Mouse (Mus musculus): ENCODE measurements around the gene Plekha8. TPM values are rescaled to one million over a fixed set of nuclear protein-coding genes. Genes with fewer than 3 reads are reported as not detected.

Gene Plekha8
- polyA plus RNA-seq, 1 experiment from 2014 or later = 11.8 TPM

GRCm38 (mm10) chr6:54565012-54565411 lies 29.9 kb upstream of the Plekha8 start:
- Histone ChIP-seq H3K9me3 (ENCODE audit: low read depth, low read length) (no peaks in the 10 kb centered on the region), H3K4me1 (ENCODE audit: insufficient read depth) (peaks cover 3% of the 10 kb centered on the region; the same call in 1 of the 2 replicates), H3K4me3 (ENCODE audit: low read depth, low read length) (no peak overlapping the region), H3K27me3 (ENCODE audit: insufficient read depth, low read length) (peaks cover 17% of the 10 kb centered on the region), H3K27ac (ENCODE audit: low read depth) (no peak overlapping the region), H3K36me3 (ENCODE audit: insufficient read depth) (no peaks in the 10 kb centered on the region), H3K9ac (no peak overlapping the region), H3K4me2 (peak overlapping the region; percentile 95; the same call in 1 of the 2 replicates)
- ATAC-seq (ENCODE audit: insufficient read depth) = no peak
- TF ChIP-seq CTCF (IDR thresholded peaks at IDR 0.05; ENCODE audit: low read depth) = no peak
- no peak for DNase-seq
- 52% methylated on average over 3 of the region's 3 CpGs for WGBS

GRCm38 (mm10) chr6:54565665-54566545 lies 29.0 kb upstream of the Plekha8 start, which contains the start of gene Scrn1:
Gene Scrn1, minus strand, starts transcription at chr6:54566489.
- ATAC-seq (ENCODE audit: insufficient read depth) = peak; percentile 80
- under 1% methylated on average over 60 of the region's 60 CpGs for WGBS
- Histone ChIP-seq H3K4me1 (ENCODE audit: insufficient read depth) (peaks cover 3% of the 10 kb centered on the region; the same call in 1 of the 2 replicates), H3K27ac (ENCODE audit: low read depth) (no peak within 1 kb of the TSS; the same call in 1 of the 2 replicates), H3K27me3 (ENCODE audit: insufficient read depth, low read length) (peaks cover 17% of the 10 kb centered on the region), H3K36me3 (ENCODE audit: insufficient read depth) (no peaks in the 10 kb centered on the region), H3K4me3 (ENCODE audit: low read depth, low read length) (peak within 1 kb of the TSS; percentile 48), H3K9me3 (ENCODE audit: low read depth, low read length) (no peaks in the 10 kb centered on the region), H3K9ac (peak within 1 kb of the TSS; percentile 49), H3K4me2 (peak within 1 kb of the TSS; percentile 95)
- TF ChIP-seq CTCF (IDR thresholded peaks at IDR 0.05; ENCODE audit: low read depth) = no peak
- peak; percentile 78 for DNase-seq

- DNase-seq (no peak), ATAC-seq (ENCODE audit: insufficient read depth) (peak; percentile 33; the same call in 1 of the 2 replicates)
- H3K36me3 ChIP-seq (ENCODE audit: insufficient read depth) = no peaks in the 10 kb centered on the region
- H3K4me2 ChIP-seq = peak overlapping the region; percentile 95
- 9% methylated on average over 6 of the region's 6 CpGs for WGBS
- peak overlapping the region; percentile 48 for H3K4me3 ChIP-seq (ENCODE audit: low read depth, low read length)
- H3K9ac ChIP-seq = peak overlapping the region; percentile 49; the same call in 1 of the 2 replicates
- no peak overlapping the region for H3K27ac ChIP-seq (ENCODE audit: low read depth)
- no peaks in the 10 kb centered on the region for H3K9me3 ChIP-seq (ENCODE audit: low read depth, low read length)
- no peak for TF ChIP-seq CTCF (IDR thresholded peaks at IDR 0.05; ENCODE audit: low read depth)
- peaks cover 3% of the 10 kb centered on the region; the same call in 1 of the 2 replicates for H3K4me1 ChIP-seq (ENCODE audit: insufficient read depth)
- H3K27me3 ChIP-seq (ENCODE audit: insufficient read depth, low read length) = peaks cover 17% of the 10 kb centered on the region
Observed at GRCm38 (mm10) chr6:54566546-54566919, 28.4 kb upstream of the Plekha8 start.

DNA sequence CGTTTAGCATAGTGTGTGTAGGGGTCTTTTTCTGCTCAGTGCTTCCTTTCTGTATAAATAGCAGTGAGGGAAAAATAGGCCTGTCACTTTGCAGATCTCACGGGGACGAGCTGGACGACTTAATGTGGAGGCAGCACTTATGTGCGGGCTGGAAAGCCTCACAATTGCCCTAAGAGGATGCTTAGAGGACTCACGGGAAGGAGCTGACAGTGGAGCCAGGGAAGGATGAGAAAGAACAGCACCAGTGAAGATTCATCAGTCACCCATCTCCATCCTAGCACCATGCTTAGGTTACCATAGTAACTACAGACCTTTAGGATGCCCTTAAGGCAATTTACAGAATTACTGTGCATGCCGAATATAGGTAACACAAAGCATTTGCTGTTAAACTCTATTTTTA lies 25.1 kb upstream of the Plekha8 start:
- WGBS = 44% methylated on average over 7 of the region's 7 CpGs
- H3K27me3 ChIP-seq (ENCODE audit: insufficient read depth, low read length) = peaks cover 17% of the 10 kb centered on the region
- no peak overlapping the region for H3K4me2 ChIP-seq
- peaks cover 3% of the 10 kb centered on the region; the same call in 1 of the 2 replicates for H3K4me1 ChIP-seq (ENCODE audit: insufficient read depth)
- H3K4me3 ChIP-seq (ENCODE audit: low read depth, low read length) = no peak overlapping the region
- no peak for ATAC-seq (ENCODE audit: insufficient read depth)
- no peak for TF ChIP-seq CTCF (IDR thresholded peaks at IDR 0.05; ENCODE audit: low read depth)
- H3K27ac ChIP-seq (ENCODE audit: low read depth) = no peak overlapping the region
- no peak for DNase-seq
- no peak overlapping the region for H3K9ac ChIP-seq
- H3K36me3 ChIP-seq (ENCODE audit: insufficient read depth) = no peaks in the 10 kb centered on the region
- no peaks in the 10 kb centered on the region for H3K9me3 ChIP-seq (ENCODE audit: low read depth, low read length)

DNA sequence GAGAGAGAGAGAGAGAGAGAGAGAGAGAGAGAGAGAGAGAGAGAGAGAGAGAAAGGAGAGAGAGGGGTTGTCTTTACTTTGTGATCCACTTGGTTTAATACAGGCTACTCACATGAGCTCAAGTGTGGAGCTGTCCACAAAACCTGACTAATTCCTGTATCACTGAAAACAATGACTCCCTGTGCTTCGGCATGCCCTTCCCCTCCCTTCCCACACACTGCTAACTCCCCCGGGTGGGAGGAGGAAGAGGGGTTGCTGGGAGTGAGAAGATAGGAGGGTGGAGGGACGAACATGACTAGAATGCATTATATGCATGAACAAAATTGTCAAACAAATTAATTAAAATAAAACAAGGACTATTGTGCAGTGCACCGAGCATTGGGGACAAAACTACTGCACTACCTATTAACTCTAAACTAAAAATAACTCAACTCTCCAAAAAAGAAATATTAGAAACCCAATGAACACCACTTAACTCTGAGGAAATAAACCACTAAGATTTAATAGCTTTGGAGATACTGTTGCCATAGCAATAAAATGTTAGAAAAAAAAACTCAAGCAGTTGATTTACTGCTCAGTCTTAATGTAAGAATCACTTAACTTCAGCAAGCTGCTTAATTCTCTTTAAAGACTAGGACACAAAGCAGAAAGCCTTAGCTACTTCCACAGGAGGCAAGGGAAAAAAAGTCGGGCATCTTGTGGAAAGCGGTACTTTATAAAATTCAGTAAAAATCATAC lies 21.5 kb upstream of the Plekha8 start:
- no peak for TF ChIP-seq CTCF (IDR thresholded peaks at IDR 0.05; ENCODE audit: low read depth)
- H3K36me3 ChIP-seq (ENCODE audit: insufficient read depth) = no peaks in the 10 kb centered on the region
- no peak overlapping the region for H3K27ac ChIP-seq (ENCODE audit: low read depth)
- H3K9me3 ChIP-seq (ENCODE audit: low read depth, low read length) = no peaks in the 10 kb centered on the region
- H3K9ac ChIP-seq = no peak overlapping the region
- WGBS = 39% methylated on average over 6 of the region's 6 CpGs
- H3K4me1 ChIP-seq (ENCODE audit: insufficient read depth) = no peaks in the 10 kb centered on the region
- no peak; the same call in 1 of the 2 replicates for ATAC-seq (ENCODE audit: insufficient read depth)
- no peak overlapping the region for H3K4me2 ChIP-seq
- H3K4me3 ChIP-seq (ENCODE audit: low read depth, low read length) = no peak overlapping the region
- no peaks in the 10 kb centered on the region for H3K27me3 ChIP-seq (ENCODE audit: insufficient read depth, low read length)
- no peak for DNase-seq

DNA sequence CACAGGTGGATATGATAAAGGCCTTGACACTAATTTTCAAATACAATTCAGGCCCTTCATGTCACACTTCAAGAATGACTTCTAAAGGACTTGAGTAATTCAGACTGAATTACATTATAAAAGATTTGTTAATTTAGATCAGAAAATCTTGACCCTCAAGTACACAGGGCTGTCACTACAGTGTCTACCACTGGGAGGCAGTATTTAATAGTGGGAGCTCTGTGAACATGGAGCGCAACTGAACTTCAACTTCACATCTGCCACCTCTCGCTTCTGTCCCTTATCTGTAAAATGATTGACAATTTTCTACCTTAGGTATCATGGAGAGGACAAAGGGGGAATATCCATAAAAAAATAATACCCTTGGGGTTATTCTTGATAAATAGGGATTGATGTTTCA lies 8.7 kb upstream of the Plekha8 start:
- peak; percentile 78 for TF ChIP-seq CTCF (IDR thresholded peaks at IDR 0.05; ENCODE audit: low read depth)
- peak; percentile 86 for DNase-seq
- ATAC-seq (ENCODE audit: insufficient read depth) = no peak; the same call in 1 of the 2 replicates
- no peak overlapping the region for H3K9ac ChIP-seq
- peaks cover 14% of the 10 kb centered on the region for H3K36me3 ChIP-seq (ENCODE audit: insufficient read depth)
- no peaks in the 10 kb centered on the region for H3K27me3 ChIP-seq (ENCODE audit: insufficient read depth, low read length)
- H3K27ac ChIP-seq (ENCODE audit: low read depth) = no peak overlapping the region
- 32% methylated on average over 2 of the region's 2 CpGs for WGBS
- H3K9me3 ChIP-seq (ENCODE audit: low read depth, low read length) = no peaks in the 10 kb centered on the region
- H3K4me3 ChIP-seq (ENCODE audit: low read depth, low read length) = no peak overlapping the region
- H3K4me2 ChIP-seq = no peak overlapping the region
- H3K4me1 ChIP-seq (ENCODE audit: insufficient read depth) = no peaks in the 10 kb centered on the region

DNA sequence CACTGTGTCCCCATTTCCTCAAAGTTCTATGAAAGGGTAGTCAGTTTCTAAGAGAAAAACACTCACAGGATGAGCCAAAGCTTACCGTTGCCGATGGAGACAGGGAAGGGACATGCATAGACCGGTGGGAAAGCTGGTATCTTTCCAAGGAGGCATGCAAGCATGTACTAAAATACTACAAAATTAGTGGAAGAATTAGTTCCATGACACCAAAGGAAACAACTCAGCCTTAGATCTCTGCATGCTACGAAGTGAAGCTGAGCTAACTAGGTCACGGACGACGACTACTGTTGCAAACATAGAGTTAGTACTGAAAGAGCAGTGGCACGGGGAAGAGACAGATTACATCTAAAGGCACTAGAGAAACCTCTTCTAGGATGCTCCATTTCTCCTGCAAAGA lies 8.0 kb upstream of the Plekha8 start:
- H3K9ac ChIP-seq = no peak overlapping the region
- H3K4me3 ChIP-seq (ENCODE audit: low read depth, low read length) = no peak overlapping the region
- 82% methylated on average over 8 of the region's 8 CpGs for WGBS
- DNase-seq = no peak
- TF ChIP-seq CTCF (IDR thresholded peaks at IDR 0.05; ENCODE audit: low read depth) = no peak
- ATAC-seq (ENCODE audit: insufficient read depth) = no peak
- no peak overlapping the region for H3K27ac ChIP-seq (ENCODE audit: low read depth)
- peaks cover 6% of the 10 kb centered on the region; the same call in 1 of the 2 replicates for H3K4me1 ChIP-seq (ENCODE audit: insufficient read depth)
- peaks cover 10% of the 10 kb centered on the region; the same call in 1 of the 2 replicates for H3K36me3 ChIP-seq (ENCODE audit: insufficient read depth)
- H3K9me3 ChIP-seq (ENCODE audit: low read depth, low read length) = no peaks in the 10 kb centered on the region
- H3K27me3 ChIP-seq (ENCODE audit: insufficient read depth, low read length) = no peaks in the 10 kb centered on the region
- no peak overlapping the region for H3K4me2 ChIP-seq

All from lung, embryonic 14.5 days (tissue).